Mouse (Mus musculus): Measurements from ENCODE around the gene 2010315B03Rik. TPM values are rescaled to one million over a fixed set of nuclear protein-coding genes. Genes with fewer than 3 reads are reported as not detected.
"Not testable (repeated sequence)": the region's sequence is repeated elsewhere in the genome, so short reads cannot be mapped to it uniquely, and the experiment has no call there.

Gene 2010315B03Rik
- total and polyA plus RNA-seq, 3 experiments, result 0.31 to 30.5 (median 17.5) TPM

DNA sequence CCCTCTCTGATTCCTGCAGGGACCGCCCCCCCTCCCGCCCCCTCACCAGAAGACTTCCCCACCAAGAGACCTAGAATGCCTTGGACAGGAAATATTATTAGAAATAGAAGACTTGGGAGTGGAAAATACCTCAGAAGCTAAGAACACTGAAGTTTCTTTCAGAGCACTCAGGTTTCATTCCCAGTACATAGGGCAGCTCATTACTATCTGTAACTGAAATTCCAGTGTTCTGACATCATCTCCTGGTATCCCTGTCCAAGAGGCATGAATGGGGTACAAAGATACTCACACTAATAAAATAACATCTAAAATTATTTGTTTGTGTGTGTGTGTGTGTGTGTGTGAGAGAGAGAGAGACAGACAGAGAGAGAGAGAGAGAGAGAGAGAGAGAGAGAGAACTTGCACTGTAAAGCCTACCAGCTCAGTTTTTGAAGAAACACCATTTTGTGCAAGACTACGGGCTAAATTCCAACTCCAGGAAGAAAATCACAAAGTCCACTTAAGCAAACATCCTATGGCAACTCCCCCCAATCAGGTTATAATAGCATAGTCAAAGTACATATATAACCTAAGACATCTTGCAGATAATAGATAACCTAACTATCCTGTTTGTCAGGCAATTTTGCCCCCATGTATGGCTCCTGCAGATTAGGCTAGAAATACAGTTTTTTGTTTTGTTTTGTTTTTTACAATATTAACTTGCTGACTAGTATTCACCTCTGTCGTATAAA is 49.3 kb downstream of the 2010315B03Rik start:
- Histone ChIP-seq H3K4me3 (ENCODE audit: low read depth, low read length) (no peak overlapping the region), H3K9me3 (replicated peaks) (no peaks in the 10 kb centered on the region), H3K36me3 (replicated peaks) (no peaks in the 10 kb centered on the region), H3K4me1 (ENCODE audit: insufficient read depth, low read depth, low read length) (peaks cover 7% of the 10 kb centered on the region; the same call in 1 of the 2 replicates), H3K27me3 (ENCODE audit: insufficient read depth, low read length) (peaks cover 3% of the 10 kb centered on the region; the same call in 1 of the 2 replicates)
- ATAC-seq (ENCODE audit: extremely low read depth, insufficient number of reproducible peaks, low FRiP score, poor library complexity, severe bottlenecking) (no peak), DNase-seq (ENCODE audit: low spot score) (no peak)
- TF ChIP-seq GATA1 (IDR thresholded peaks at IDR 0.05; ENCODE audit: borderline replicate concordance, low read length) (no peak), TAL1 (conservative IDR thresholded peaks at IDR 0.05; ENCODE audit: low read depth, low read length) (no peak), GATA2 (IDR thresholded peaks at IDR 0.05; ENCODE audit: borderline replicate concordance, low read depth, low read length) (no peak), POLR2AphosphoS5 (IDR thresholded peaks at IDR 0.05; ENCODE audit: insufficient replicate concordance, low read depth, low read length) (no peak), CTCF (IDR thresholded peaks at IDR 0.05; ENCODE audit: low read depth, low read length) (no peak)

DNA sequence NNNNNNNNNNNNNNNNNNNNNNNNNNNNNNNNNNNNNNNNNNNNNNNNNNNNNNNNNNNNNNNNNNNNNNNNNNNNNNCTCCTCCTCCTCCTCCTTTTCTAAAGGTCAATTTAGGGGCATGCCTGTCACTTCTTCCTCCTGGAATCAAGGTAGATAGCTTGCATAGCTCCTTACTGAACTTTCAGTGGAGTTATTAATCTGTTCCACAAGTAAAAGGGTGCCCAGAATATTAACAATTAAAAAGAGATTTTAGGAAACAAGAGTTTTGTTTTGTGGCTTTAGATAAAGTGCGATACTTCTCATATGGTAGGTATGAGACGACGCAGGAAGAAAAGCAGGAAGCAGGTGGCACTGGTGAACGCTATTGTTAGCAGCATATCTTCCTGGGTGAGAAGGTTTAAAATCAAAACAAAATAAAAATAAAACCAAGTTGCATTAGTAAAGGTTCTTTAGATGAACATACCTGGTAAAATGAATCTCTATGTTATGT is 54.4 kb downstream of the 2010315B03Rik start:
- DNase-seq (ENCODE audit: low spot score), result no peak

DNA sequence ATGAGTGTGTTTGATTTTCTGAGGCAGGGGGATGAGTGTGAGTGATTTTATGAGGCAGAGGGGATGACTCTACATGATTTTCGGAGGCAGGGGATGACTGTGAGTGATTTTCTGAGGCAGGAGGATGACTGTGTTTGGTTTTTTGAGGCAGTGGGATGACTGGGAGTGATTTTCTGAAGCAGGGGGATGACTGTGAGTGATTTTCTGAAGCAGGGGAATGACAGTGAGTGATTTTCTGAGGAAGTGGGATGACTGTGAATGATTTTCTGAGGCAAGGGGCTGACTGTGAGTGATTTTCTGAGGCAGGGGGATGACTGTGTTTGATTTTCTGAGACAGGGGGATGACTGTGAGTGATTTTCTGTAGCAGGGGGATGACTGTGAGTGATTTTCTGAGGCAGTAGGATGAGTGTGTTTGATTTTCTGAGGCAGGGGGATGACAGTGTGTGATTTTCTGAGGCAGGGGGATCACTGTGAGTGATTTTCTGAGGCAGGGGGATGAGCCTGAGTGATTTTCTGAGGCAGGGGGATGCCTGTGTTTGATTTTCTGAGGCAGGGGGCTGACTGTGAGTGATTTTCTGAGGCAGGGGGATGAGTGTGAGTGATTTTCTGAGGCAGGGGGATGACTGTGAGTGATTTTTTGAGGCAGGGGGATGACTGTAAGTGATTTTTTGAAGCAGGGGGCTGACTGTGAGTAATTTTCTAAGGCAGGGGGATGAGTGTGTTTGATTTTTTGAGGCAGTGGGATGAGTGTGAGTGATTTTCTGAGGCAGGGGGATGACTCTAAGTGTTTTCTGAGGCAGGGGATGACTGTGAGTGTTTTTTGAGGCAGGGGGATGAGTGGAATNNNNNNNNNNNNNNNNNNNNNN is 55.1 kb downstream of the 2010315B03Rik start:
- TF ChIP-seq GATA1 (IDR thresholded peaks at IDR 0.05; ENCODE audit: borderline replicate concordance, low read length) (no peak), CTCF (IDR thresholded peaks at IDR 0.05; ENCODE audit: low read depth, low read length) (no peak), GATA2 (IDR thresholded peaks at IDR 0.05; ENCODE audit: borderline replicate concordance, low read depth, low read length) (no peak), POLR2AphosphoS5 (IDR thresholded peaks at IDR 0.05; ENCODE audit: insufficient replicate concordance, low read depth, low read length) (no peak), TAL1 (conservative IDR thresholded peaks at IDR 0.05; ENCODE audit: low read depth, low read length) (no peak)
- H3K4me3 ChIP-seq (ENCODE audit: low read depth, low read length), result no peak overlapping the region
- ATAC-seq (ENCODE audit: extremely low read depth, insufficient number of reproducible peaks, low FRiP score, poor library complexity, severe bottlenecking), result no peak
- 0 out of 2 replicates have a peak, but pooled peaks cover 3% of the 10 kb centered on the region for H3K9me3 ChIP-seq (replicated peaks)
- DNase-seq (ENCODE audit: low spot score), result no peak
- no peaks in the 10 kb centered on the region for H3K36me3 ChIP-seq (replicated peaks)
- peaks cover 7% of the 10 kb centered on the region; the same call in 1 of the 2 replicates for H3K4me1 ChIP-seq (ENCODE audit: insufficient read depth, low read depth, low read length)
- H3K27me3 ChIP-seq (ENCODE audit: insufficient read depth, low read length), result no peaks in the 10 kb centered on the region

More for the DNA sequence above, 54.4 kb downstream of the 2010315B03Rik start:
- no peak for ATAC-seq (ENCODE audit: extremely low read depth, insufficient number of reproducible peaks, low FRiP score, poor library complexity, severe bottlenecking)
- Histone ChIP-seq H3K9me3 (replicated peaks) (0 out of 2 replicates have a peak, but pooled peaks cover 3% of the 10 kb centered on the region), H3K4me3 (ENCODE audit: low read depth, low read length) (peak overlapping the region; percentile 49; the same call in 1 of the 2 replicates), H3K36me3 (replicated peaks) (no peaks in the 10 kb centered on the region), H3K4me1 (ENCODE audit: insufficient read depth, low read depth, low read length) (peaks cover 7% of the 10 kb centered on the region; the same call in 1 of the 2 replicates), H3K27me3 (ENCODE audit: insufficient read depth, low read length) (no peaks in the 10 kb centered on the region)
- no peak for TF ChIP-seq GATA1 (IDR thresholded peaks at IDR 0.05; ENCODE audit: borderline replicate concordance, low read length)
- TF ChIP-seq TAL1 (conservative IDR thresholded peaks at IDR 0.05; ENCODE audit: low read depth, low read length), result no peak
- no peak for TF ChIP-seq GATA2 (IDR thresholded peaks at IDR 0.05; ENCODE audit: borderline replicate concordance, low read depth, low read length)
- no peak for TF ChIP-seq CTCF (IDR thresholded peaks at IDR 0.05; ENCODE audit: low read depth, low read length)
- TF ChIP-seq POLR2AphosphoS5 (IDR thresholded peaks at IDR 0.05; ENCODE audit: insufficient replicate concordance, low read depth, low read length), result no peak

DNA sequence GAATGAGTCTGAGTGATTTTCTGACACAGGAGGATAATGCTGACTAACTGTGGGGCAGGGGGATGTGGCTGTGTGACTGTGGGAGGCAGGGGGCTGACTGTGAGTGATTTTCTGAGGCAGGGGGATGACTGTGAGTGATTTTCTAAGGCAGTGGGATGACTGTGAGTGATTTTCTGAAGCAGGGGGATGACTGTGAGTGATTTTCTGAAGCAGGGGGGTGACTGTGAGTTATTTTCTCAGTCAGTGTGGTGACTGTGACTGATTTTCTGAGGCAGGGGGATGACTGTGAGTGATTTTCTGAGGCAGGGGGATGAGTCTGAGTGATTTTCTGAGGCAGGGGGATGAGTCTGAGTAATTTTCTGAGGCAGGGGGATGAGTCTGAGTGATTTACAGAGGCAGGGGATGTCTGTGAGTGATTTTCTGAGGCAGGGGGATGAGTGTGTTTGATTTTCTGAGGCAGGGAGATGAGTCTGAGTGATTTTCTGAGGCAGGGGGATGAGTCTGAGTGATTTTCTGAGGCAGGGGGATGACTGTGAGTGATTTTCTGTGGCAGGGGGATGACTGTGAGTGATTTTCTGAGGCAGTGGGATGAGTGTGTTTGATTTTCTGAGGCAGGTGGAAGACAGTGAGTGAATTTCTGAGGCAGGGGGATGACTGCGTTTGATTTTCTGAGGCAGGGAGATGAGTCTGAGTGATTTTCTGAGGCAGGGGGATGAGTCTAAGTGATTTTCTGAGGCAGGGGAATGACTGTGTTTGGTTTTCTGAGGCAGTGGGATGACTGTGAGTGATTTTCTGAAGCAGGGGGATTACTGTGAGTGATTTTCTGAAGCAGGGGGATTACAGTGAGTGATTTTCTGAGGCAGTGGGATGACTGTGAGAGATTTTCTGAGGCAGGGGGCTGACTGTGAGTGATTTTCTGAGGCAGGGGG is 56.0 kb downstream of the 2010315B03Rik start:
- ATAC-seq (ENCODE audit: extremely low read depth, insufficient number of reproducible peaks, low FRiP score, poor library complexity, severe bottlenecking); H3K4me1 ChIP-seq (ENCODE audit: insufficient read depth, low read depth, low read length); DNase-seq (ENCODE audit: low spot score): not testable (repeated sequence)

DNA sequence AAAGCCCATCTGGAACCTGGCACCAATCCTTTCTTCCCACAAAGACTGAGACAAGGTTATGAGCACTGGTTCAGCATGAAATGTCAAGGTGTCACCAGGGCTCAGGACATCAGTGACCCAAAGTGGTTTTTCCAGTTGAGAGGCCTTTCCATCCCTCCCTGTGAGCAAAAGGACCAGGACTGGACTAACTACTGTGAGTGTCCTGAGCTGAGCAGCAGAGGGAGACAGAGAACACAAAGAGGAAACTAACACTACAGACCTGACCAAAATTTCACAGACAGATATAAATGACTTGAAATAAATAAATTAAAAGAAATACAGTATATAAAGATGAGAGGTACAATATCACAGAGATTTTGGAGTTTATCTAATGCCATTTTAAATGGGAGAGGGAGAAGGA is 61.1 kb downstream of the 2010315B03Rik start:
- Histone ChIP-seq H3K36me3 (replicated peaks) (no peaks in the 10 kb centered on the region), H3K9me3 (replicated peaks) (no peaks in the 10 kb centered on the region), H3K4me1 (ENCODE audit: insufficient read depth, low read depth, low read length) (peaks cover 3% of the 10 kb centered on the region; the same call in 1 of the 2 replicates), H3K27me3 (ENCODE audit: insufficient read depth, low read length) (0 out of 2 replicates have a peak, but pooled peaks cover 4% of the 10 kb centered on the region), H3K4me3 (ENCODE audit: low read depth, low read length) (no peak overlapping the region)
- DNase-seq (ENCODE audit: low spot score) (no peak), ATAC-seq (ENCODE audit: extremely low read depth, insufficient number of reproducible peaks, low FRiP score, poor library complexity, severe bottlenecking) (no peak)
- TF ChIP-seq POLR2AphosphoS5 (IDR thresholded peaks at IDR 0.05; ENCODE audit: insufficient replicate concordance, low read depth, low read length), result no peak
- no peak for TF ChIP-seq GATA2 (IDR thresholded peaks at IDR 0.05; ENCODE audit: borderline replicate concordance, low read depth, low read length)
- no peak for TF ChIP-seq TAL1 (conservative IDR thresholded peaks at IDR 0.05; ENCODE audit: low read depth, low read length)
- TF ChIP-seq GATA1 (IDR thresholded peaks at IDR 0.05; ENCODE audit: borderline replicate concordance, low read length), result no peak
- TF ChIP-seq CTCF (IDR thresholded peaks at IDR 0.05; ENCODE audit: low read depth, low read length), result no peak

More for the DNA sequence above, 56.0 kb downstream of the 2010315B03Rik start:
- not testable (repeated sequence) for H3K4me3 ChIP-seq (ENCODE audit: low read depth, low read length); H3K9me3 ChIP-seq (replicated peaks); H3K27me3 ChIP-seq (ENCODE audit: insufficient read depth, low read length); H3K36me3 ChIP-seq (replicated peaks)

Other genes with a start within 250 kb of the 2010315B03Rik start
- gene Ccr2, start 210.7 kb downstream of the 2010315B03Rik start, total RNA-seq (2014; fragmentation: Nextera tagmentation), result 0.24 TPM in 1 of 2 replicates, not detected in the other
- gene Ccr2, start 210.7 kb downstream of the 2010315B03Rik start, total RNA-seq (2017), result 0.46 and 0.93 TPM in 2 replicates
- gene Ccr2, start 210.7 kb downstream of the 2010315B03Rik start, polyA plus RNA-seq (2012), result not detected in 2 replicates
- not detected in 2 replicates for gene Ccr5, start 191.2 kb downstream of the 2010315B03Rik start, total RNA-seq (2014; fragmentation: Nextera tagmentation)
- 0.17 and 0.22 TPM in 2 replicates for gene Ccr5, start 191.2 kb downstream of the 2010315B03Rik start, total RNA-seq (2017)
- not detected in 2 replicates for gene Ccr5, start 191.2 kb downstream of the 2010315B03Rik start, polyA plus RNA-seq (2012)
- gene Ppp2r3d, start 164.2 kb upstream of the 2010315B03Rik start, total RNA-seq (2014; fragmentation: Nextera tagmentation), result 32.1 and 32.4 TPM in 2 replicates
- 17.5 and 17.9 TPM in 2 replicates for gene Ppp2r3d, start 164.2 kb upstream of the 2010315B03Rik start, total RNA-seq (2017)
- 137 and 169 TPM in 2 replicates for gene Ppp2r3d, start 164.2 kb upstream of the 2010315B03Rik start, polyA plus RNA-seq (2012)
- gene Gm21836, start 181.1 kb upstream of the 2010315B03Rik start, total RNA-seq (2014; fragmentation: Nextera tagmentation), result not detected in 2 replicates
- not detected in 2 replicates for gene Gm21836, start 181.1 kb upstream of the 2010315B03Rik start, total RNA-seq (2017)
- gene Gm21836, start 181.1 kb upstream of the 2010315B03Rik start, polyA plus RNA-seq (2012), result not detected in 2 replicates